ENCODE assay signal across 26 mouse cellular contexts in genomic region chr14:79945876-79946275, GRCm38 (mm10). TPM values are rescaled to one million over a fixed set of nuclear protein-coding genes. Genes with fewer than 3 reads are reported as not detected.
A peak's percentile ranks its signal among the peaks of the same experiment; 100 is the strongest.
DNase-seq lines count a peak whose midpoint lies in the region; ATAC-seq and TF ChIP-seq lines count a peak whose summit lies in the region.
"Had no signal": no experiment of that assay in that cellular context is flagged by ENCODE, and none has a peak within 500 bp of the region (broad histone marks: within the 10 kb centered on the region; RNA-seq: fewer than 3 reads in every experiment).

No protein-coding gene starts in this region.

- ATAC-seq in kidney, embryonic 16.5 days (ENCODE audit: low FRiP score, low TSS enrichment), result no peak
- ATAC-seq: activated CD4-positive, CD25-positive, alpha-beta regulatory T cell, adult 4 months; forebrain, embryonic 15.5 days; hindbrain, embryonic 16.5 days had no signal

- no peak for TF ChIP-seq RAD21 in CH12.LX (IDR thresholded peaks at IDR 0.05; ENCODE audit: low read depth, low read length)

- dilution Hi-C loops in CH12.LX (cut with MboI; ENCODE audit: extremely low pct_ligation_motif_present, extremely low pct_unique_long_range_greater_than_20kb, low sequenced_read_pairs), result no loop called here

- peak; percentile 36 for DNase-seq in kidney, adult 11 months
- DNase-seq in kidney, adult 9 months, result peak; percentile 70
- no peak for DNase-seq in kidney, postnatal 4 days
- peak; percentile 1 for DNase-seq in CH12.LX (ENCODE audit: extremely low read depth)
- no peak for DNase-seq in cerebellum, postnatal 4 days (ENCODE audit: low spot score in 2 of 2)
- DNase-seq: adrenal gland, adult 8-10 months; adrenal gland, postnatal 25 days; cerebellum, adult 11-12 months; cerebellum, adult 8-10 months; cerebellum, postnatal 10 days; cerebellum, postnatal 36 days; gastrocnemius, postnatal 25 days; heart, adult 18-20 months; heart, postnatal 10 days; heart, postnatal 36 days had no signal

- no peaks in the 10 kb centered on the region for H3K27me3 ChIP-seq in kidney, embryonic 16.5 days (ENCODE audit: insufficient read depth, low read length)
- no peaks in the 10 kb centered on the region for H3K27me3 ChIP-seq in CH12.LX (replicated peaks)
- H3K27me3 ChIP-seq: forebrain, embryonic 12.5 days; forebrain, embryonic 15.5 days; heart, embryonic 12.5 days; heart, embryonic 15.5 days; hindbrain, embryonic 13.5 days had no signal

- H3K4me3 ChIP-seq in kidney, embryonic 16.5 days (ENCODE audit: low read length), result no peak overlapping the region
- H3K4me3 ChIP-seq in CH12.LX (replicated peaks in 1 of 3; ENCODE audit: low read depth in 2 of 3, low read length in 2 of 3, poor library complexity in 1 of 3), result no peak overlapping the region
- H3K4me3 ChIP-seq: forebrain, embryonic 12.5 days; forebrain, embryonic 15.5 days; heart, embryonic 12.5 days; heart, embryonic 15.5 days; hindbrain, embryonic 10.5 days; hindbrain, embryonic 13.5 days had no signal

- no peaks in the 10 kb centered on the region for H3K9me3 ChIP-seq in kidney, embryonic 16.5 days (ENCODE audit: low read length)
- H3K9me3 ChIP-seq in CH12.LX (replicated peaks; ENCODE audit: low read length), result no peaks in the 10 kb centered on the region
- H3K9me3 ChIP-seq: forebrain, embryonic 12.5 days; forebrain, embryonic 15.5 days; heart, embryonic 12.5 days; heart, embryonic 15.5 days; hindbrain, embryonic 10.5 days; hindbrain, embryonic 13.5 days had no signal

- no peaks in the 10 kb centered on the region for H3K79me2 ChIP-seq in CH12.LX (replicated peaks; ENCODE audit: control insufficient read depth, extremely low read depth, insufficient read depth, poor library complexity, severe bottlenecking)

- in situ Hi-C loops in CH12.LX (cut with MboI; ENCODE audit: low pct_ligation_motif_present, low pct_unique_long_range_greater_than_20kb, low sequenced_read_pairs), result loop anchor here (25.0 kb wide), 1 partner anchor 266 kb away; no protein-coding TSS in a partner anchor

- 65% methylated on average over 2 of the region's 2 CpGs for WGBS in kidney, embryonic 16.5 days

- no peak for TF ChIP-seq EP300 in CH12.LX (IDR thresholded peaks at IDR 0.05; ENCODE audit: low read length)

- no peak overlapping the region for H3K9ac ChIP-seq in kidney, embryonic 16.5 days (replicated peaks; ENCODE audit: low read length)
- H3K9ac ChIP-seq in CH12.LX (ENCODE audit: insufficient read depth, low read depth), result no peak overlapping the region; the same call in 1 of the 2 replicates
- H3K9ac ChIP-seq: forebrain, embryonic 12.5 days; forebrain, embryonic 15.5 days; heart, embryonic 12.5 days; heart, embryonic 15.5 days; hindbrain, embryonic 13.5 days had no signal

- H3K4me2 ChIP-seq in kidney, embryonic 16.5 days (replicated peaks; ENCODE audit: low read depth, low read length), result no peak overlapping the region
- no peak overlapping the region; the same call in 1 of the 2 replicates for H3K4me2 ChIP-seq in CH12.LX (ENCODE audit: insufficient read depth, low read depth, poor library complexity, severe bottlenecking)
- H3K4me2 ChIP-seq: forebrain, embryonic 12.5 days; forebrain, embryonic 15.5 days; heart, embryonic 12.5 days; heart, embryonic 15.5 days; hindbrain, embryonic 13.5 days had no signal

- TF ChIP-seq POLR2A in CH12.LX (IDR thresholded peaks at IDR 0.05; ENCODE audit: low read depth, low read length), result no peak

- H3K27ac ChIP-seq in kidney, embryonic 16.5 days (ENCODE audit: low read length), result no peak overlapping the region
- no peak overlapping the region for H3K27ac ChIP-seq in CH12.LX (ENCODE audit: insufficient read depth, low read depth)
- H3K27ac ChIP-seq: forebrain, embryonic 12.5 days; forebrain, embryonic 15.5 days; heart, embryonic 15.5 days; hindbrain, embryonic 10.5 days; hindbrain, embryonic 13.5 days had no signal

- no peaks in the 10 kb centered on the region for H3K36me3 ChIP-seq in kidney, embryonic 16.5 days (ENCODE audit: insufficient read depth, low read length)
- no peaks in the 10 kb centered on the region for H3K36me3 ChIP-seq in CH12.LX (replicated peaks in 1 of 2; ENCODE audit: control insufficient read depth in 1 of 2, insufficient read depth in 1 of 2, low read length in 1 of 2)
- H3K36me3 ChIP-seq: forebrain, embryonic 12.5 days; forebrain, embryonic 15.5 days; heart, embryonic 12.5 days; heart, embryonic 15.5 days; hindbrain, embryonic 10.5 days; hindbrain, embryonic 13.5 days had no signal

- no peak for TF ChIP-seq CTCF in CH12.LX (conservative IDR thresholded peaks at IDR 0.05 in 1 of 2, IDR thresholded peaks at IDR 0.05 in 1 of 2; ENCODE audit: low read depth in 2 of 2, low read length in 2 of 2)

- H3K4me1 ChIP-seq in kidney, embryonic 16.5 days (ENCODE audit: insufficient read depth, low read length), result no peaks in the 10 kb centered on the region
- H3K4me1 ChIP-seq in CH12.LX (ENCODE audit: control insufficient read depth in 1 of 2, insufficient read depth in 2 of 2), result no peaks in the 10 kb centered on the region
- H3K4me1 ChIP-seq: forebrain, embryonic 12.5 days; forebrain, embryonic 15.5 days; heart, embryonic 12.5 days; heart, embryonic 15.5 days; hindbrain, embryonic 10.5 days; hindbrain, embryonic 13.5 days had no signal

TF ChIP-seq in CH12.LX, 34 proteins besides CTCF, POLR2A, EP300 and RAD21:
- no peak for TF ChIP-seq BHLHE40 (IDR thresholded peaks at IDR 0.05; ENCODE audit: low read depth, low read length)
- no peak for TF ChIP-seq SMC3 (IDR thresholded peaks at IDR 0.05; ENCODE audit: low read depth, low read length)

RNA-seq across cellular contexts. Expression of gene Olfm4, which starts 38.0 kb away (rescaled TPM):
- 1.8 and 1.9 TPM in 2 replicates for polyA plus RNA-seq in kidney, embryonic 16.5 days (2015; fragmentation: Nextera tagmentation; extraction: Ambion mirVana)
- total RNA-seq in CH12.LX (2012; rRNA removed) (6.5 and 6.8 TPM in 2 replicates), CH12.LX (2014; rRNA removed) (12.8 and 13.8 TPM in 2 replicates)
- polyA plus RNA-seq in CH12.LX (2012; ENCODE audit: insufficient read length, low read depth), result 24.9 and 29.8 TPM in 2 replicates
- total RNA-seq: adrenal gland, adult 8-10 months; adrenal gland, postnatal 25 days; gastrocnemius, adult 8-10 months; gastrocnemius, postnatal 25 days; heart, adult 18-20 months; heart, postnatal 36 days; MEL had no signal
- polyA plus RNA-seq: activated CD4-positive, CD25-positive, alpha-beta regulatory T cell, adult 4 months had no signal

Comparison
In these comparisons a context has a peak if more than half of its experiments do, and no peak if none do; other contexts are left out.
1. DNase-seq: peak in kidney, adult 11 months (single experiment), kidney, adult 9 months (single experiment) and CH12.LX (single experiment); none in kidney, postnatal 4 days (0 of 2) and cerebellum, postnatal 4 days (0 of 2).